Mouse (Mus musculus) olfactory bulb, adult 2 months (tissue): ENCODE measurements around the gene Spata2l.

Source experiments
- CTCF ChIP-seq: fragments of 200-500 bp; IDR thresholded peaks from 2 replicates; pipeline ENCODE4 v1.5.1; 2012; ENCODE audit warnings: low read depth, mild to moderate bottlenecking, low read length, moderate library complexity; ENCODE audit not compliant: insufficient read depth
- POLR2A ChIP-seq: fragments of 200-500 bp; IDR thresholded peaks from 2 replicates; pipeline ENCODE4 v1.6.1; 2012; ENCODE audit warnings: mild to moderate bottlenecking, low read depth, low read length, moderate library complexity; ENCODE audit not compliant: insufficient read depth

- TF ChIP-seq CTCF (peak; percentile 35; the same call in 1 of the 2 replicates), POLR2A (peak; percentile 45; the same call in 1 of the 2 replicates)
Measured at GRCm38 (mm10) chr8:123235520-123236497, at the start of gene Spata2l.
